Mouse (Mus musculus): ENCODE measurements at regions not wholly inside any gene's neighbourhood (a gene's known extent, or its start where the extent isn't known, plus 50 kb on each side); places are given as distances from the start of the nearest gene placed in this dataset.

GRCm38 (mm10) chr10:9086666-9087065 is 200.8 kb upstream of the Sash1 start:
- TF ChIP-seq GATA1 (IDR thresholded peaks at IDR 0.05; ENCODE audit: borderline replicate concordance, low read length) = no peak
- no peak for TF ChIP-seq FLI1 (IDR thresholded peaks at IDR 0.05; ENCODE audit: low read length)

Data from megakaryocyte, embryonic 14.5 days (primary cell).